Mouse (Mus musculus) ES-Bruce4 (cell line): ENCODE measurements around the gene Bak1. TPM values are rescaled to one million over a fixed set of nuclear protein-coding genes. Genes with fewer than 3 reads are reported as not detected.

Source experiments
- H3K27ac ChIP-seq: 2 replicates; pipeline ENCODE4 v1.5.1; 2012; ENCODE audit warnings: low read length, inconsistent platforms; ENCODE audit not compliant: insufficient read depth
- H3K27me3 ChIP-seq: 2 replicates; pipeline ENCODE4 v1.6.1; 2012; ENCODE audit warnings: mild to moderate bottlenecking, low read length, inconsistent platforms; ENCODE audit not compliant: control insufficient read depth, poor library complexity, insufficient read depth, severe bottlenecking
- H3K36me3 ChIP-seq: 2 replicates; pipeline ENCODE4 v1.6.1; 2012; ENCODE audit warnings: inconsistent platforms, mild to moderate bottlenecking, low read length, moderate library complexity; ENCODE audit not compliant: control insufficient read depth, poor library complexity, insufficient read depth, severe bottlenecking
- H3K4me1 ChIP-seq: one replicate; pipeline ENCODE4 v1.8.1; 2011; ENCODE audit warnings: low read length; ENCODE audit not compliant: control insufficient read depth, insufficient read depth
- H3K4me3 ChIP-seq: 2 replicates; pipeline ENCODE4 v1.5.1; 2011; ENCODE audit warnings: low read depth, mild to moderate bottlenecking, low read length
- H3K9ac ChIP-seq: 2 replicates; pipeline ENCODE4 v1.6.1; 2012; ENCODE audit warnings: low read depth, mild to moderate bottlenecking, inconsistent platforms; ENCODE audit not compliant: poor library complexity, severe bottlenecking
- H3K9me3 ChIP-seq: replicated peaks from 2 replicates; pipeline ENCODE4 v1.6.1; 2012; ENCODE audit warnings: mild to moderate bottlenecking, low read length, inconsistent platforms; ENCODE audit not compliant: control insufficient read depth, poor library complexity, insufficient read depth, severe bottlenecking
- CTCF ChIP-seq: IDR thresholded peaks from one replicate; pipeline ENCODE4 v1.8.1; 2011; ENCODE audit warnings: low read depth, low read length
- EP300 ChIP-seq: IDR thresholded peaks from 2 replicates; pipeline ENCODE4 v1.6.1; 2011; ENCODE audit warnings: low read depth, low read length; ENCODE audit not compliant: insufficient read depth
- POLR2A ChIP-seq: IDR thresholded peaks from one replicate; pipeline ENCODE4 v1.8.1; 2011; ENCODE audit warnings: low read length; ENCODE audit not compliant: insufficient read depth
- polyA plus RNA-seq: library from polyadenylated mRNA; stranded (reverse); fragments of >200 nt; gene quantifications from 2 replicates; pipeline ENCODE4 v1.2.4, GENCODE M21; 2011; ENCODE audit warnings: low read depth; ENCODE audit not compliant: missing spikeins, insufficient read depth, insufficient read length

Bak1 gene
- polyA plus RNA-seq, 1 experiment: 66.6 TPM

DNA sequence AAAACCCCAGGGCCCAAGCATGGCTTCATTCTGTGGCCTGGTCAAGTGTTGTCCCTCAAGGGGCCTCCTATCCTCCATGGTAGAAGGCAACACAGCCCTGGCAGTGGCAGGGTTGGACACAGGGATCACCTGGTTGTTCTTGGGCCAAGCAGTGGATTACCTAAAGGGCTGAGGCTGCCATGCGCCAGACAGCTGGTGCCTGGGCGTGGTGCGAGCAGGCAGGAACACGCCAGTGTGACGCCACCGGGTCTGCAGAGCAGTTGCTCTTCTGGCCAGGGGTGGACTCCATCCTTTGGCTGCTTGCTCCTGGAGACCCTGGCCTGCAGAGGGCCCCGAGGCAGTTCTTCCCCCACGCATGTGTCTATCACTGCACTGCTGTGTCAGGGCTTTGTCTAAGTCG, 45.0 kb upstream of the Bak1 start:
- TF ChIP-seq POLR2A (no peak), EP300 (no peak), CTCF (no peak)
- no peak overlapping the region for H3K27ac ChIP-seq
- H3K4me1 ChIP-seq: peaks cover 4% of the 10 kb centered on the region
- no peak overlapping the region for H3K4me3 ChIP-seq
- H3K27me3 ChIP-seq: no peaks in the 10 kb centered on the region
- no peak overlapping the region for H3K9ac ChIP-seq
- no peaks in the 10 kb centered on the region for H3K9me3 ChIP-seq
- no peaks in the 10 kb centered on the region for H3K36me3 ChIP-seq

DNA sequence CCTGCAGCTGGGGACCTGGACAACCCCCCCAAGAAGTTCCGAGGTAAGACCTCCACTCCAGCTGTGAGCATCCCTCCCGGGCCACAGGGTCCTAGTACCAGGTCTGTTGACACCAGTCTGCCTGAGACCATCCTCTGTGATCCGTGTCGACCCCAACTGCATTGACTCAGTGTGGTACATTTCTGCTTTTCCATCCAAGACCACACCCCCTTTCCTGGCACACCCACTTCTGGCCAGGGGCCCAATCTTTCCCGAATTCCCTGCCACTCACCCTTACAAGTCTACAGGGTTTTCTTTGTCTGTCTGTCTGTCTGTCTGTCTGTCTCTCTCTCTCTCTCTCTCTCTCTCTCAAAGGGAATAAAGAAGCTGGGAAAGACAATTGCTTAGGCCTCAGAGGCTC, 44.3 kb upstream of the Bak1 start:
- no peak for TF ChIP-seq CTCF
- no peaks in the 10 kb centered on the region for H3K27me3 ChIP-seq
- H3K4me1 ChIP-seq: peaks cover 2% of the 10 kb centered on the region
- no peak overlapping the region for H3K9ac ChIP-seq
- H3K27ac ChIP-seq: no peak overlapping the region
- no peaks in the 10 kb centered on the region for H3K9me3 ChIP-seq
- H3K36me3 ChIP-seq: no peaks in the 10 kb centered on the region
- no peak overlapping the region for H3K4me3 ChIP-seq

DNA sequence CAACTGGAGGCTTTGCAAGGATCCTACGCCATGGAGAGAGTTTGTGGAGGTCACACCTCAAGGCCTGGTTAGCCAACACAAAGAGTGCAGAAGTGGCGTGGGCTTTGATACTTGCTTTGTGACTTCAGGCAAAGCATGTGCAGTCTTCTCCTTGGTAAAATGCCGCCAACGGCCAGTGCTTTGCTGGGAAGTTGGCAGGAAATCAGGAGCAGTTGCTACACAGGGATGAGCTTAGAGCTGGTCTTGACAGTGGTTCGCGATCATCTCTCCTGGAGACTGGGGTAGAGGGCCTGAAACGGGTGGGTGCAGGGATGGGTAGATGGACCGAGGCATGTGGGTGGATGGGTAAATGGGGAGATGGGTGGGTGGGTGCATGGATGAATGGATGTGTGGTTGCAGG, 43.6 kb upstream of the Bak1 start:
- Histone ChIP-seq H3K36me3 (no peaks in the 10 kb centered on the region), H3K9ac (no peak overlapping the region), H3K27me3 (no peaks in the 10 kb centered on the region), H3K27ac (no peak overlapping the region), H3K9me3 (no peaks in the 10 kb centered on the region), H3K4me1 (peaks cover 2% of the 10 kb centered on the region), H3K4me3 (no peak overlapping the region)
- TF ChIP-seq EP300 (no peak), POLR2A (no peak), CTCF (no peak)

DNA sequence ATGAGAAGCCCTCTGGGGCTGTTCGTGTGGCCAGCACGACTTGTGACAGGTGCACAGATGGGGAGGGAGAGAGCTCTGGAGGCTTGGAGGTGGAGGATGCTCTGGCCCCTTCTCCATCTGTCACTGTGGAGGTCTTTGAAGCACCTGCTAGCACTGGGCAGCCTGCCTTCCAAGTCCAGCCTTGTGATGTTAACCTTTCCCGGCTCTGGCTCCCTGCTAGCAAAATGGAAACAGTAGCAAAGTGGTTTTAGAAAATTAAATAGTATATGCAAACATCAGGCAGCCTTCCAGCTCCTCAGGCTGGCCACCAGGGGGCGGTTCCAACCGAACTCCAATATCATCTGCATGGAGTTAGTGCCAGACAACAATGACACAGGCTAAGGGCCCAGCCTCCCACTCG, 42.8 kb upstream of the Bak1 start:
- H3K27me3 ChIP-seq: no peaks in the 10 kb centered on the region
- H3K9ac ChIP-seq: no peak overlapping the region
- no peaks in the 10 kb centered on the region for H3K36me3 ChIP-seq
- peak; percentile 65 for TF ChIP-seq CTCF
- no peak for TF ChIP-seq EP300
- no peak for TF ChIP-seq POLR2A
- H3K27ac ChIP-seq: no peak overlapping the region
- peaks cover 4% of the 10 kb centered on the region for H3K4me1 ChIP-seq
- no peak overlapping the region for H3K4me3 ChIP-seq
- H3K9me3 ChIP-seq: no peaks in the 10 kb centered on the region

DNA sequence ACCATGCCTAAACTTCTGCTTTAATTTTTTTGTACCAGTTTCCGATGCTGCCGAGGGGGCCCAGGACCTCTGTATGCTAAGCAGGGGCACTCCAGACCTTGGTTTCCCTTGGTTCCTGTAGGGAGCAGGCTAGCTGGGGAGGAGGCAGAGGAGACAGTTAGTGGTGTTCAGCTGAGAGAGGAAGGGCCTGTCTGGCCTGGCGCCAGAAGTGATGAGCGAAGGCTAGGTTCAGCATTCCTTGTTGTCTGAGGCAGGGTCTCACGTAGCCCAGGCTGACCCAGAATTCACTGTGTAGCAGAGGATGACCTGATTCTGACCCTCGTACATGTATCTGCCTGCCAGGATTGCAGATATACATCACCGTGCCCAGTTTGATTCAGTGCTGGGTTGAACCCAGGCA, 42.1 kb upstream of the Bak1 start:
- no peak overlapping the region for H3K9ac ChIP-seq
- TF ChIP-seq CTCF: no peak
- no peak for TF ChIP-seq POLR2A
- no peak for TF ChIP-seq EP300
- no peaks in the 10 kb centered on the region for H3K9me3 ChIP-seq
- peaks cover 6% of the 10 kb centered on the region for H3K4me1 ChIP-seq
- H3K27me3 ChIP-seq: no peaks in the 10 kb centered on the region
- H3K4me3 ChIP-seq: no peak overlapping the region
- H3K36me3 ChIP-seq: no peaks in the 10 kb centered on the region
- no peak overlapping the region for H3K27ac ChIP-seq

DNA sequence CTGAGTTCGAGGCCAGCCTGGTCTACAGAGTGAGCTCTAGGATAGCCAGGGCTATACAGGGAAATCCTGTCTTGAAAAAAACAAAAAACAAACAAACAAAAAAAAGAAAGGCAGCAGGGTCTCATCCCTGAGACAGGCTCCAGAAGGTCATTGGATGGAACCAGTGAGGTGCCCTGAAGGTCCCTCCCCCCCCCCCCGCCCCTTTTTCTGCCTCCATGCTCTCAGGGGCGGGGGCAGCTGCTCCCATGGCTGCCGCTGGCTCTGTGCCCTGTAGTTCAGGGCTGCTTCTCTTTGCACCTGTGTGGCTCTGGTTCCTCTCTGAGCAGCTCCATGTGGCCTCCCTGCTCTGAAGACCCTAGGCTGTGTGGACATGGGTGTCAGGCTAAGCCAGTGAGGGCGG, 40.3 kb upstream of the Bak1 start:
- no peaks in the 10 kb centered on the region for H3K9me3 ChIP-seq
- no peaks in the 10 kb centered on the region for H3K27me3 ChIP-seq
- no peaks in the 10 kb centered on the region for H3K36me3 ChIP-seq
- H3K27ac ChIP-seq: peak overlapping the region; percentile 48; the same call in 1 of the 2 replicates
- H3K9ac ChIP-seq: peak overlapping the region; percentile 17
- peak overlapping the region; percentile 62 for H3K4me3 ChIP-seq
- H3K4me1 ChIP-seq: peaks cover 9% of the 10 kb centered on the region
- TF ChIP-seq EP300 (no peak), POLR2A (no peak), CTCF (no peak)
